Mouse (Mus musculus) CD8-positive naive resting alpha-beta T cell, adult 2 months (primary cell): Measurements from ENCODE around the gene Olfr1375.
"Not testable (repeated sequence)": the region's sequence is repeated elsewhere in the genome, so short reads cannot be mapped to it uniquely, and the experiment has no call there.

ENCODE experiments used
- DNase-seq, 2 experiments: peaks; one replicate each; pipeline ENCODE4 v3.0.0; 2022; ENCODE audit warnings: low read depth in 2 of 2, low spot score in 2 of 2

The Olfr1375 gene

GRCm38 (mm10) chr11:51047809-51048208, at the start of gene Olfr1375:
Gene Olfr1375 (plus strand): TSS chr11:51048109.
- DNase-seq: not testable (repeated sequence)

- DNase-seq: no peak
Observed at GRCm38 (mm10) chr11:51003296-51003695, 44.6 kb upstream of the Olfr1375 start, which contains the start of gene Olfr51. Gene Olfr51 (plus strand): TSS chr11:51003596.

- DNase-seq: no peak
Observed at GRCm38 (mm10) chr11:51011821-51012220, 36.1 kb upstream of the Olfr1375 start.

GRCm38 (mm10) chr11:51013936-51014335, 34.0 kb upstream of the Olfr1375 start, which contains the start of gene Olfr54:
Gene Olfr54 (plus strand): TSS chr11:51014236.
- DNase-seq: no peak

GRCm38 (mm10) chr11:51016341-51016740, 31.6 kb upstream of the Olfr1375 start:
- no peak for DNase-seq

GRCm38 (mm10) chr11:51026811-51027210, 21.1 kb upstream of the Olfr1375 start:
- DNase-seq: not testable (repeated sequence)

- not testable (repeated sequence) for DNase-seq
Observed at GRCm38 (mm10) chr11:51029381-51029780, 18.5 kb upstream of the Olfr1375 start.

- DNase-seq: no peak
Observed at GRCm38 (mm10) chr11:51030225-51030624, 17.7 kb upstream of the Olfr1375 start.

- DNase-seq: peak in 1 of 2 experiments; percentile 20
Observed at GRCm38 (mm10) chr11:51032851-51033250, 15.1 kb upstream of the Olfr1375 start.

GRCm38 (mm10) chr11:51034141-51034540, 13.8 kb upstream of the Olfr1375 start:
- not testable (repeated sequence) for DNase-seq

- no peak for DNase-seq
Observed at GRCm38 (mm10) chr11:51035951-51036350, 12.0 kb upstream of the Olfr1375 start.

GRCm38 (mm10) chr11:51044776-51045175, 3.1 kb upstream of the Olfr1375 start:
- DNase-seq: not testable (repeated sequence)

GRCm38 (mm10) chr11:51051678-51052077, 3.8 kb downstream of the Olfr1375 start:
- DNase-seq: no peak

GRCm38 (mm10) chr11:51053230-51053629, 5.3 kb downstream of the Olfr1375 start:
- no peak for DNase-seq

- no peak for DNase-seq
Observed at GRCm38 (mm10) chr11:51059151-51059571, 11.3 kb downstream of the Olfr1375 start, which contains the start of gene Zfp354a. Gene Zfp354a (plus strand): TSS chr11:51059257.

GRCm38 (mm10) chr11:51059640-51060039, 11.7 kb downstream of the Olfr1375 start:
- DNase-seq: no peak

- no peak for DNase-seq
Observed at GRCm38 (mm10) chr11:51060981-51061380, 13.1 kb downstream of the Olfr1375 start.

GRCm38 (mm10) chr11:51063276-51063675, 15.4 kb downstream of the Olfr1375 start:
- no peak for DNase-seq

- DNase-seq: no peak
Observed at GRCm38 (mm10) chr11:51063841-51064240, 15.9 kb downstream of the Olfr1375 start.

- no peak for DNase-seq
Observed at GRCm38 (mm10) chr11:51084527-51084926, 36.6 kb downstream of the Olfr1375 start.

- DNase-seq: no peak
Observed at GRCm38 (mm10) chr11:51085269-51085668, 37.4 kb downstream of the Olfr1375 start.
